Mouse (Mus musculus): ENCODE results near the gene Casp7. TPM values are rescaled to one million over a fixed set of nuclear protein-coding genes. Genes with fewer than 3 reads are reported as not detected.
"Not testable (repeated sequence)": the region's sequence is repeated elsewhere in the genome, so short reads cannot be mapped to it uniquely, and the experiment has no call there.

The Casp7 gene
- polyA plus RNA-seq, 1 experiment, result 12.2 TPM

DNA sequence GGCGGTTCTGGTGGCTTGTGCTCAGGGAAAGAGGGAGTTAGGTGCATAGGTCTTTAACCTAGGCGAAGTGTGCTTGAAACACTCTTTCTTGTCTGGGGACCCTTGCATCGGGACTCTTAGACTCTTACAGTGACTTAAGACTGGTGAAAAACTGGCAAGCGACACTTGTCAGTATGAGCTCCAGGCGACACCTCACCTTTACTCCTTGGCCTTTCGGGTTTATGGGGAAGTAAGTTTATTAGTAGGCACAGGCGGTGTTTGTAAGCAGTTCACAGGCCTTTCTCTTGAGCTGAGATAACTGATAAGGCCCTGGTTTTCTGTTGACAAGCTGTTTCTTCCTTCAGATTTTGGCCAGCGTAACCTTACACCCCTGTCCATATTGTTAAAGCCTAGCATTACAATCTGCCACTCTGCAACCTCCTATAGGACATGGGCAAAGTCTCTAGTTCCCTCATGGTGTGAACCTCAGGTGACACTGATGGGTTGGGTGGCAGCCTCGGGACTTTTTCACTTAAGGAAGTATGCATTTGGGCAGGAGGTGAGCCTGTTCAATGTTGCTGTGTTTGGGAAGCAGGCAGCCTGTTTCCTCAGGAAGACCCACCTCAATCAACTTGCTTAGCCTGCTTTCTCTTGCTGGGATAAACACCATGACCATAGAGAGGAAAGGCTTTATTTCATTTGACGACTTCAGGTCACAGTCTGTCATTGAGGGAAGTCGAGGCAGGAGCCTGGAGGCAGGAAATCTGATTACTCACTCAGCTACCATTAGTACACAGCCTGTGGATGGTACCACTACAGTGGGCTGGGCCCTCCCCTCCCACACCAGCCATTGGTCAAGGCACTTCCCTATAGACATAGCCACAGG is 966 bp downstream of the Casp7 start:
- peak overlapping the region; percentile 91 for H3K27ac ChIP-seq (ENCODE audit: control insufficient read depth, insufficient read depth, low read depth, low read length, poor library complexity)
- peaks cover 13% of the 10 kb centered on the region; the same call in 1 of the 2 replicates for H3K4me1 ChIP-seq (ENCODE audit: control insufficient read depth, insufficient read depth, low read length)
- H3K4me3 ChIP-seq (replicated peaks; ENCODE audit: control insufficient read depth, low read depth, low read length), result peak overlapping the region; percentile 94
- 8% methylated on average over 11 of the region's 11 CpGs for WGBS
- TF ChIP-seq POLR2A (IDR thresholded peaks at IDR 0.05; ENCODE audit: borderline replicate concordance, control insufficient read depth, low read depth, low read length) (no peak), CTCF (IDR thresholded peaks at IDR 0.05; ENCODE audit: control insufficient read depth, insufficient read depth, low read length) (no peak)

DNA sequence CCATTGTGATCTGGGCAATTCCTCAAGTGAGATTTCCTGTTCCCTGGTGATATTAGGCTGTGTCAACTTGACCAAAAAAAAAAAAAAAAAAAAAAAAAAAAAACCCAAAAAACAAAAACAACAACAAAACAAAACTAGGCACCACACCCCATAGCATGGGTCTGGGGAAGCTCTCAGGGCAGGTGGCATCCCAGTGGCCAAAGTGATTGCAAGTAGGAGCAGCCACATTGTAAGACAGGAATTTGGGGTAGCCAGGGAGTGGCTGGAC is 1.5 kb downstream of the Casp7 start:
- no peak overlapping the region for H3K27ac ChIP-seq (ENCODE audit: control insufficient read depth, insufficient read depth, low read depth, low read length, poor library complexity)
- H3K4me3 ChIP-seq (replicated peaks; ENCODE audit: control insufficient read depth, low read depth, low read length), result no peak overlapping the region
- peaks cover 11% of the 10 kb centered on the region; the same call in 1 of the 2 replicates for H3K4me1 ChIP-seq (ENCODE audit: control insufficient read depth, insufficient read depth, low read length)
- TF ChIP-seq POLR2A (IDR thresholded peaks at IDR 0.05; ENCODE audit: borderline replicate concordance, control insufficient read depth, low read depth, low read length) (no peak), CTCF (IDR thresholded peaks at IDR 0.05; ENCODE audit: control insufficient read depth, insufficient read depth, low read length) (no peak)

- Histone ChIP-seq H3K27ac (ENCODE audit: control insufficient read depth, insufficient read depth, low read depth, low read length, poor library complexity) (no peak overlapping the region), H3K4me3 (replicated peaks; ENCODE audit: control insufficient read depth, low read depth, low read length) (no peak overlapping the region), H3K4me1 (ENCODE audit: control insufficient read depth, insufficient read depth, low read length) (peaks cover 7% of the 10 kb centered on the region; the same call in 1 of the 2 replicates)
- no peak for TF ChIP-seq CTCF (IDR thresholded peaks at IDR 0.05; ENCODE audit: control insufficient read depth, insufficient read depth, low read length)
- no peak for TF ChIP-seq POLR2A (IDR thresholded peaks at IDR 0.05; ENCODE audit: borderline replicate concordance, control insufficient read depth, low read depth, low read length)
- WGBS, result 33% methylated on average over 14 of the region's 14 CpGs
Measured at GRCm38 (mm10) chr19:56400200-56400599, 3.3 kb downstream of the Casp7 start.

GRCm38 (mm10) chr19:56401864-56402263 is 4.9 kb downstream of the Casp7 start:
- 89% methylated on average over 6 of the region's 6 CpGs for WGBS
- TF ChIP-seq POLR2A (IDR thresholded peaks at IDR 0.05; ENCODE audit: borderline replicate concordance, control insufficient read depth, low read depth, low read length) (no peak), CTCF (IDR thresholded peaks at IDR 0.05; ENCODE audit: control insufficient read depth, insufficient read depth, low read length) (no peak)

DNA sequence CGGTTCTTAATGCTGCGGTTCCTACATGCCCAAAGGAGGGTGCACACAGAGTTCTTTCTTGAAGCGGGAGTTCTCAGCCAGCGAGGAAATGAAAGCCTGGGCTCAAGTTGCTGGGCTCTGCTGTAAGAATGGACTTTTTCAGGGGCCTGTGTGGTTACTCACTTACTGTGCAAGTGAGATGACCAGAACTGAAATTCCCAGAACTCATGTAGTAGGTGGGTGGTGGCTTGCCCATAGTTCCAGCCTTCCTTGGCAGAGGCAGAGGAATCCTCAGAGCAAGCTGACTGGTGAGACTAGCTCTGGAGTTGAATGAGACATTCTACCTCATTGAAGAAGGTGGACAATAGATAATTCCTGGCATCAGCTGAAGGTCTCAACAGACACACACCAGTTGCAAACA is 8.9 kb downstream of the Casp7 start:
- 89% methylated on average over 4 of the region's 4 CpGs for WGBS
- TF ChIP-seq CTCF (IDR thresholded peaks at IDR 0.05; ENCODE audit: control insufficient read depth, insufficient read depth, low read length) (no peak), POLR2A (IDR thresholded peaks at IDR 0.05; ENCODE audit: borderline replicate concordance, control insufficient read depth, low read depth, low read length) (no peak)
- H3K4me3 ChIP-seq (replicated peaks; ENCODE audit: control insufficient read depth, low read depth, low read length), result no peak overlapping the region

More at GRCm38 (mm10) chr19:56401864-56402263, 4.9 kb downstream of the Casp7 start:
- H3K4me1 ChIP-seq (ENCODE audit: control insufficient read depth, insufficient read depth, low read length), result peaks cover 4% of the 10 kb centered on the region; the same call in 1 of the 2 replicates
- no peak overlapping the region for H3K27ac ChIP-seq (ENCODE audit: control insufficient read depth, insufficient read depth, low read depth, low read length, poor library complexity)
- no peak overlapping the region for H3K4me3 ChIP-seq (replicated peaks; ENCODE audit: control insufficient read depth, low read depth, low read length)

DNA sequence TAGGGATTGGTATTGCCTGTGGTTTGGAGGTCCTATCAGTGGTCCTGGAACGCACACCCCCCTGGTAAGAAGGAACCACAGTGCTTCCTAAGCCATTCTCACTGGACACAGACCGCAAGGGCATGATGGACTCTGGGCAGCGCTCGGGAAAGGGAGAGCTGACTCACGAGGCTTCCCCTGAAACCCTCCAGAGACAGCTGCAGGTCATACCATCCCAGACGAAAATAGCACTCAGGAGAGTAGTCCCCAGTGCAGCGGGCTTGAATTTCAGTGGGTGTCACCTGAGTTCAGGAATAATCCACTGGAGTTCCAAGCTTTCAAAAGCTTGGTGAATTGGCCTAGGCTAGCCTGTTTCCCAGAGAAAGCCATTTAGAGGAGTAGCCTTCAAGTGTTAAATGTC is 9.7 kb downstream of the Casp7 start:
- WGBS, result 91% methylated on average over 7 of the region's 7 CpGs
- Histone ChIP-seq H3K4me1 (ENCODE audit: control insufficient read depth, insufficient read depth, low read length) (no peaks in the 10 kb centered on the region), H3K27ac (ENCODE audit: control insufficient read depth, insufficient read depth, low read depth, low read length, poor library complexity) (no peak overlapping the region), H3K4me3 (replicated peaks; ENCODE audit: control insufficient read depth, low read depth, low read length) (no peak overlapping the region)
- TF ChIP-seq POLR2A (IDR thresholded peaks at IDR 0.05; ENCODE audit: borderline replicate concordance, control insufficient read depth, low read depth, low read length) (no peak), CTCF (IDR thresholded peaks at IDR 0.05; ENCODE audit: control insufficient read depth, insufficient read depth, low read length) (no peak)

More for the DNA sequence above, 8.9 kb downstream of the Casp7 start:
- Histone ChIP-seq H3K4me1 (ENCODE audit: control insufficient read depth, insufficient read depth, low read length) (no peaks in the 10 kb centered on the region), H3K27ac (ENCODE audit: control insufficient read depth, insufficient read depth, low read depth, low read length, poor library complexity) (no peak overlapping the region)

DNA sequence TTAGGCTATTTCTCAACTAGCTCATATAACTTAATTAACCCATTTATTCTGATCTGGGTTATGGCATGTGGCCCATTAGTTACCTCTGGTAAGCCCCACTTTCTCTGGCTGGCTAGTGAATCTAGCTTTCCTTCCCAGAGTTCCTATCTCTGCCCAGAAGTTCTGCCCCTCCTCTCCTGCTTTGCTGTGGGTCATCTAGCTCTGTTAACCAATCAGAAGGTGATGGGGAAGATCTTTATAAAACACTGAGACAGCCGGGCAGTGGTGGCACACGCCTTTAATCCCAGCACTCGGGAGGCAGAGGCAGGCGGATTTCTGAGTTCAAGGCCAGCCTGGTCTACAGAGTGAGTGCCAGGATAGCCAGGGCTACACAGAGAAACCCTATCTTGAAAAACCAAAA is 13.0 kb downstream of the Casp7 start:
- not testable (repeated sequence) for H3K4me3 ChIP-seq (replicated peaks; ENCODE audit: control insufficient read depth, low read depth, low read length); H3K27ac ChIP-seq (ENCODE audit: control insufficient read depth, insufficient read depth, low read depth, low read length, poor library complexity); H3K4me1 ChIP-seq (ENCODE audit: control insufficient read depth, insufficient read depth, low read length)
- 92% methylated on average over 4 of the region's 4 CpGs for WGBS

- Histone ChIP-seq H3K27ac (ENCODE audit: control insufficient read depth, insufficient read depth, low read depth, low read length, poor library complexity) (no peak overlapping the region), H3K4me3 (replicated peaks; ENCODE audit: control insufficient read depth, low read depth, low read length) (no peak overlapping the region), H3K4me1 (ENCODE audit: control insufficient read depth, insufficient read depth, low read length) (no peaks in the 10 kb centered on the region)
- 79% methylated on average over 4 of the region's 4 CpGs for WGBS
- TF ChIP-seq POLR2A (IDR thresholded peaks at IDR 0.05; ENCODE audit: borderline replicate concordance, control insufficient read depth, low read depth, low read length) (no peak), CTCF (IDR thresholded peaks at IDR 0.05; ENCODE audit: control insufficient read depth, insufficient read depth, low read length) (no peak)
Measured at GRCm38 (mm10) chr19:56418404-56418803, 21.5 kb downstream of the Casp7 start.

GRCm38 (mm10) chr19:56419452-56419851 is 22.5 kb downstream of the Casp7 start:
- Histone ChIP-seq H3K4me1 (ENCODE audit: control insufficient read depth, insufficient read depth, low read length) (no peaks in the 10 kb centered on the region), H3K27ac (ENCODE audit: control insufficient read depth, insufficient read depth, low read depth, low read length, poor library complexity) (no peak overlapping the region), H3K4me3 (replicated peaks; ENCODE audit: control insufficient read depth, low read depth, low read length) (no peak overlapping the region)
- 84% methylated on average over 9 of the region's 9 CpGs for whole genome bisulfite sequencing
- TF ChIP-seq POLR2A (IDR thresholded peaks at IDR 0.05; ENCODE audit: borderline replicate concordance, control insufficient read depth, low read depth, low read length) (no peak), CTCF (IDR thresholded peaks at IDR 0.05; ENCODE audit: control insufficient read depth, insufficient read depth, low read length) (no peak)
